Mouse (Mus musculus): ENCODE data around the gene Gm7029.
"Not testable (repeated sequence)": the region's sequence is repeated elsewhere in the genome, so short reads cannot be mapped to it uniquely, and the experiment has no call there.

Gm7029 gene

GRCm38 (mm10) chr17:33873537-33873936 lies at the start of gene Gm7029:
Gene Gm7029, plus strand, starts transcription at chr17:33873837.
- not testable (repeated sequence) for DNase-seq (ENCODE audit: low spot score in 2 of 2)

DNA sequence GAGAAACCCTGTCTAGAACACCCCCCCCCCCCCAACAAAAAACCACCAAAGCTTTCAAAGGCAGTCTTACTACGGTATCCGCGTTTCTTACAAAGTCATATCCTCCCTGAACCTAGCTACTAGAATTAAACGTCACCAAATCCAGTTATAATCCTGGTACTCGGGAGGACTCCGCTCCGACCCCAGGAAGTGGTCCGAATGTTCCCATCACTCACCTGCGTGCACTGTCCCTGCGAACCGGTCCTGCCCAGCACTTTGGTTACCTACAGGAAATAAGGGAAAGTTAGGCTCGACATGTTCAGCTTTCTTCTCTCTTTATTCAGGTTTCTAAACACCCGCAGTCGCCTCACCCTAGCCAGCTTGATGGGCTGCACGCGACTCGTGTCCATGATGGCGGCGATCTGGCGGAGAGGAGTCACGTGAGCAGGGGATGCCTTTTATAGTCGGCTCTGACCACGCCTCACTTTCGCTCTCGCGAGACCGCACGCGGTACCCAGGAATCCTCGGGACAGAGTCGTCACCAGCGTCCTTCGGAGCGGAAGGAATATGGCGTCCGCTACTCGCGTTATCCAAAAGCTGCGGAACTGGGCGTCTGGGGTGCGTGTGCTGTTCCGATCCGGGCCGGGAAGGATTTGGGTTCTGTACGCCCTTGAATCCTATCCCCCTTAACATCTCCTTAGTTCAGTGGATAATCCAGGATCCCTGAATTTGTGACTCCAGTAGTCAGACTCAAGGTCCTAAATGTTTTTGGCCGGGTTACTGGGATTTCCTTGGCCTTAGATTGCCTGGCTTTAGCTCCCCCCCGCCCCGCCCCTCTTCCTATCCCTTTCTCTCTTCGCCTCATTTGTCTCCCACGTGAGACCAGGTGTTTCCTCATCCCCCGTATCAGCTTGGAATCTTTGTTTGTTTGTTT lies 49.3 kb upstream of the Gm7029 start, which contains the start of the genes Rps28 and Ndufa7:
Gene Rps28, minus strand, starts transcription at position 479 of the 913 bp plus-strand sequence.
Gene Ndufa7, plus strand, starts transcription at position 489 of the 913 bp plus-strand sequence.
- peak; percentile 98 for DNase-seq (ENCODE audit: low spot score in 2 of 2)

DNA sequence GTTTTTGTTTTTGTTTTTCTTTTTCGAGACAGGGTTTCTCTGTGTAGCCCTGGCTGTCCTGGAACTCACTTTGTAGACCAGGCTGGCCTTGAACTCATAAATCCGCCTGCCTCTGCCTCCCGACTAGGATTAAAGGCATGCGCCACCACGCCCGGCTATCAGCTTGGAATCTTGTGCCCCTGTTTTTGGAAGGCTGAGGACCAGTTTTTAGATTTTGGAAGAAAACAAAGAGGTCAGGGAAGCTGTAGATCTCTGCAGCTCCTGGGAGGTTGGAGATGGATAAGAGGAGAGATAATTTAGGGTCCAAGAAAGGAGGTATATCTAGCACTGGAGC lies 48.7 kb upstream of the Gm7029 start:
- not testable (repeated sequence) for DNase-seq (ENCODE audit: low spot score in 2 of 2)

DNA sequence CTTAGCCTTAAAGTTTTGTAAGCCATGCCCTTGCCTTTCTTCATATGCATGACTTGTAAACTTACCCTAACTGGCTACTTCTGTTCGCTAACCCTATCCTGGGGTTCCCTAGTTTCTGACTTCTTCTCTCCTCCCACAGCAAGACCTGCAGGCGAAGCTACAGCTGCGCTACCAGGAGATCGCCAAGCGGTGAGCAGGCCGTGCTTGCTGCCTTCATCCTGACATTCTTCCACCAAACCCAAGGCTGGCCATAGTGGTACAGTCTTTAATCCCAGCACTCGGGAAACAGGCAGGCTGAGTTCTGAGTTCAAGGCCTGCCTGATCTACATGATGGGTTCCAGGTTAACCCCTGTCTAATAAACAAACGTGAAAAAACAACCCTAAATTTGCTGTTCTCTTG lies 48.2 kb upstream of the Gm7029 start:
- DNase-seq (ENCODE audit: low spot score in 2 of 2), result no peak

GRCm38 (mm10) chr17:33826850-33827249 lies 46.8 kb upstream of the Gm7029 start:
- peak; percentile 66 to 86 for DNase-seq (ENCODE audit: low spot score in 2 of 2)

GRCm38 (mm10) chr17:33828892-33829291 lies 44.7 kb upstream of the Gm7029 start:
- no peak for DNase-seq (ENCODE audit: low spot score in 2 of 2)

DNA sequence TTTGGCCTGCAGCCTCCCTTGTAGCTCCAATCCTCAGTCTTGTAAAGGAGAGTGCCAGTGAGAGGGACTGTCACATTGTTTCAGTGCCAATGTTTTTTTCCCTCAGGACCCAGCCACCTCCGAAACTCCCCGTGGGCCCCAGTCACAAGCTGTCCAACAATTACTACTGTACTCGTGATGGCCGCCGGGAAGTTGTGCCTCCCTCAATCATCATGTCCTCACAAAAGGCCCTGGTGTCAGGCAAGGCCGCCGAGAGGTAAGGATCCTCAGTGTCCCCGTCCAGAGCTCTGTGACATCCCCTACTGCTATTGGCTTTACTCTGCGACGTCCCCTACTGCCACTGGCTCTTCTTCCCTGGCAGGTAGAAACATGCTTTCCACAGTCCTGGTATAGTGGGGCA lies 44.1 kb upstream of the Gm7029 start:
- no peak for DNase-seq (ENCODE audit: low spot score in 2 of 2)

GRCm38 (mm10) chr17:33842966-33843795 lies 30.5 kb upstream of the Gm7029 start, which contains the start of gene Cd320:
Gene Cd320, plus strand, starts transcription at chr17:33843091.
- peak; percentile 86 to 95 for DNase-seq (ENCODE audit: low spot score in 2 of 2)

- no peak for DNase-seq (ENCODE audit: low spot score in 2 of 2)
Observed at GRCm38 (mm10) chr17:33844196-33844595, 29.4 kb upstream of the Gm7029 start.

GRCm38 (mm10) chr17:33848139-33848538 lies 25.5 kb upstream of the Gm7029 start:
- no peak for DNase-seq (ENCODE audit: low spot score in 2 of 2)

- DNase-seq (ENCODE audit: low spot score in 2 of 2), result no peak
Observed at GRCm38 (mm10) chr17:33851331-33851730, 22.3 kb upstream of the Gm7029 start.

DNA sequence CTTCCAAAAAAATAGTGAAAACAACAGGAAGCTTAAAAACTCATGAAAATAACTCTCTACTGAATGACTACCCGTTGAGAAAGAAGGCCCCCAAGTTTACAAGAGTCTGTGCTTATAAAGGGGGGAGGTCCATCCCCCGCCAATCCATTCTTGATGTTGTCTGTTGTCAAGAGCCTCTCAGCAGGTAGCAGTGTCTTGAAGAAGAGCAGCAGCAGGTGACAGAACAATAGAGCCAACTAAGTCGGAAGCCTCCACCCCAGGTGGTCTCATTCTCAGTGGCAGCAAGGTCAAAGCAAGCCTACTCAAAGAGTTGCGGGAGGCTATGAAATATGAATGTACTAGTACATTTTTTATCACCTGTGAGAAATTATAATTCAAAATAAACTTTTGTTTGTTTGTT lies 15.8 kb upstream of the Gm7029 start:
- DNase-seq (ENCODE audit: low spot score in 2 of 2), result no peak

DNA sequence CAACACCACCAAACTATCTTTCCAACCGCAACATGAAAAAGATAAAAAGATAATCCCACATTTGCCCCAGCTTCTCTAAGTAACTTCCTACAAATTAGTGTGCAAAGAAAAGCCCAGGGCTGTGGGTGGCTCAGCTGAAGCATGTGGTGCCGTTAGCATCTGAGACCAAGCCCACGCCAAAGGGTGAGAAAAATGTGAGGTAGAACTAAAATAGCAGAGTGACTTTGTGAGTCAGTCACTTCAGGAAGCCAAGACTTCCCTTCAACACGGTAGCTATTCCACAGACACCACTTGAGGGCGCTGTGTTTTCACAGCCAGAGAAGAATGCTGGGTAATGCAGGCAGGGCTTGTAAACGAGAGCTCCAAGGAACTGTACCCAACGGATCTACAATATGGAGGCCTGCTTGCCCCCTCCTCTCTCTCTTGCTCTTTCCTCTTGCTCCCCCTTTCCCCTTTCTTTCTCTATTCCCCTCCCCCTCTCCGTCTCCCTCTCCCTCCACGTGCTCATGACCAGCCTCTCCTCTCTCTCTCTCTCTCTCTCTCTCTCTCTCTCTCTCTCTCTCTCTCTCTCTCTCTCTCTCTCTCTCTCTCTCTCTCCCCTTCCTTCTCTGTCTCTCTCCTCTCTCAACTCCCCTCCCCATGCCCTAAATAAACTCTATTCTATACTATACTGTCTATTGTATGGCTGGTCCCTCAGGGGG lies 8.2 kb upstream of the Gm7029 start:
- peak; percentile 65 to 84 for DNase-seq (ENCODE audit: low spot score in 2 of 2)

- DNase-seq (ENCODE audit: low spot score in 2 of 2), result no peak
Observed at GRCm38 (mm10) chr17:33874411-33874810, 774 bp downstream of the Gm7029 start.

DNA sequence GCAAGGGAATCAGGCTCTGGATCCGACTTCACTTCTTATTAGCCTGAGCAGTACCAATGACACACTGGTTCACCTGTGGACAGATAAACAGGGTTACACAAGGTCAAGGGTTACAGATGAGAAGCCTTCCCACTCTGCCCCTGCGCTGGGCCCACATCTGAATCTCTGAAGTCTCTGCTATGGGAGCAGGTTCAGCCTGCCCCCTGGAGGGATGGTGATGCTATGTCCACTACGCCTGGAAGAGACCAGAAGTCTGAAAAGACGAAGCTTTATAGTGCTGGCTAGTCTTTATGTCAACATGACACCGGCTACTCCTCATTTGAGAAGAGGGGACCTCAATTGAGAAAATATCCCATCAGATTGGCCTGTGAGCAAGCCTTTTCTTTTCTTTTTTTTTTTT lies 2.2 kb downstream of the Gm7029 start:
- not testable (repeated sequence) for DNase-seq (ENCODE audit: low spot score in 2 of 2)

DNA sequence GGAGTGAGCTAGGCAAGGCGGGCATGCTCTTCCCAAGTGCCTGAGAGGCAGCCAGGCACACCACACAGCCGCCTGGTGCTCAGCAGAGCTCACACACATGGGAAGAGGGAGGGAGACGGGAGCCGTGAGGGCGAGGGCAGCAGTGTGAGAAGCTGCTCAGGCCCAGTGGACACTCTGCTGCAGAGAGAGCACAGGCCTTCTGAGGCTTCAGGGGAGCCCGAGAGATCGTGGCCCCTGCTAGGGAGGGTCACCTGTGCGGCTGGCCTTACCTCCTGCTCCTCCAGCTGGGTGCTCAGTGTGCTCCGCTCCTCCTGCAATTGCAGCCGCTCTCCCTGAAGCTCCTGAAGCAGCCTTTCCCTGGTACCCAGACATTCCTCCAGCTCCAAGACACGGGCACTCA lies 10.7 kb downstream of the Gm7029 start:
- not testable (repeated sequence) for DNase-seq (ENCODE audit: low spot score in 2 of 2)

DNA sequence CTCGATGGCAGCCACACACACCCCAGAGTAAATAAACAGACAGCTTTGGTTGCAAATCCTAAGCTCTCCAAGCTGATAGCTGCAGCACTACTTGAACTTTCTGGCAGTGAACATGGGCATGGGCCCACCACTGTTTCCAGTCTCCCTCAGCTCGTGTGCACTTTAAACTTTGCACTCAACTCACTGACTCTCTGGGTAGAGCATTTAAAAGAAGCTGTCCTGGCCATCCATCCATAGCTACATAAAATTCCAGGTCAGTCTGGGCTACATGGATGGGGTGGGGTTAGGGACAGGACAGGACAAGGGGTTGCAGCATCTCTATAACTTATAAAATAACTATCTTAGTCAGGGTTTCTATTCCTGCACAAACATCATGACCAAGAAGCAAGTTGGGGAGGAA lies 14.2 kb downstream of the Gm7029 start:
- not testable (repeated sequence) for DNase-seq (ENCODE audit: low spot score in 2 of 2)

DNA sequence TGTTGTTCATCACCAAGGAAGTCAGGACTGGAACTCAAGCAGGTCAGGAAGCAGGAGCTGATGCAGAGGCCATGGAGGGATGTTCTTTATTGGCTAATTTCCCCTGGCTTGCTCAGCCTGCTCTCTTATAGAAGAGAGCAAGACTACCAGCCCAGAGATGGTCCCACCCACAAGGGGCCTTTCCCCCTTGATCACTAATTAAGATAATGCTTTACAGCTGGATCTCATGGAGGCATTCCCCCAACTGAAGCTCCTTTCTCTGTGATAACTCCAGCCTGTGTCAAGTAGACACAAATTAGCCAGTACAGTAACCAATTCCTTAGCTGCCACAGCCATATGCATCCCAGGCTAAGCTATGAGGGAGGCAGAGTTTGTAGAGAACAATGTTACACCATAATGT lies 14.6 kb downstream of the Gm7029 start:
- DNase-seq (ENCODE audit: low spot score in 2 of 2), result not testable (repeated sequence)

GRCm38 (mm10) chr17:33889941-33890532 lies 16.4 kb downstream of the Gm7029 start:
- DNase-seq (ENCODE audit: low spot score in 2 of 2), result not testable (repeated sequence)

- peak; percentile 99 to 100 for DNase-seq (ENCODE audit: low spot score in 2 of 2)
Observed at GRCm38 (mm10) chr17:33890533-33891059, 17.0 kb downstream of the Gm7029 start, which contains the start of gene Kifc1. Gene Kifc1, minus strand, starts transcription at chr17:33890661.

DNA sequence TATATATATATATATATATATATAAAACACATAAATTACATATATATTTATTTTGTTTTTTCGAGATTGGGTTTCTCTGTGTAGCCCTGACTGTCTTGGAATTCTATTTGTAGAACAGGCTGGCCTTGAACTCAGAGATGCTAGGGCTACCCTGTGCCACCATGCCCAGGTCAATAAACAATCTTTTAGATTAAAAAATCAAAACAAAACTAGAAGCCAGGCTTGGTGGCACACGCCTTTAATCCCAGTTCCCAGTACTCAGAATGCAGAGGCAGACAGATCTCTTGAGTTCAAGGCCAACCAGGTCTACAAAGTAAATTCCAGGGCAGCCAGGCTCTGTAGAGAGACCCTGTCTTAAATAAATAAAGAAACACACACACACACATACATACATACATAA lies 17.7 kb downstream of the Gm7029 start:
- DNase-seq (ENCODE audit: low spot score in 2 of 2), result no peak
